9 mouse cellular contexts compared by ENCODE assay signal in the genomic region with DNA sequence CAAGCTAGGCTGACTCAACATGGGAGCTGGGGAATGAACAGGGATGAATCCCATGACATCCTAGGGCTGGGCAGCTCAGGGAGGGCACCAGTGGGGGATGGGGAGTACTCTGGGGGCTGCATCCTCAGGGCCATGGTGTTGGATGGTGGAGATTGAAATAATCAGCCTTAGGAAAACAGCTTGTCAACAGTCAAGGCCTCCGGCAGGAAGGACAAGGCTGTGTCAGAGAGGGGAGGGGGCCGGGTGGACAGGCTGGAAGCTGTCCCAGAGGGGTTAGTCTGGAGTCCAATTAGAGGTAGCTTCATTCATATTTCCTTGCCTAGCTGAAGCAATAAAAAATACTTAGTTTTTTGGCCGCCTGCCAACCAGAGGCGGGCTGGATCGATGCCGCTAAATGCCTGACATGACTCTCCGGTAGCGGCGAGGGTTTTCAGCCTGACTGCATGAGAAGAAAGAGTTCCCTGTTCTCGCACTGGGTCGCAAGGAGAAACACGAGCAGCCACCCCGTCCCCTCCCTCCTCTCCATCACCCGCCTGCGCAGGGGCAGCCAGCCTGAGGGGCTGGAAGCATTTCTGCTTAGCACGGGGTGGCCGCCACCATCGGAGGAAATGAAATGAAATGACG. TPM values are rescaled to one million over a fixed set of nuclear protein-coding genes. Genes with fewer than 3 reads are reported as not detected.
DNase-seq lines count a peak whose midpoint lies in the region; ATAC-seq and TF ChIP-seq lines count a peak whose summit lies in the region.
"Had no signal": no experiment of that assay in that cellular context is flagged by ENCODE, and none has a peak within 500 bp of the region (broad histone marks: within the 10 kb centered on the region; RNA-seq: fewer than 3 reads in every experiment).

No protein-coding gene starts in this region.

- peak; percentile 98 for DNase-seq in Patski (ENCODE audit: low read depth, low spot score)
- DNase-seq in cerebellum, postnatal 10 days, result peak; percentile 77 to 80
- peak; percentile 59 to 74 for DNase-seq in frontal cortex, postnatal 25 days (ENCODE audit: low spot score in 2 of 2)
- peak; percentile 83 to 85 for DNase-seq in layer of hippocampus, postnatal 10 days (ENCODE audit: low spot score in 2 of 2)
- DNase-seq in mesoderm, embryonic 11.5 days (ENCODE audit: low read depth, low spot score), result peak; percentile 90
- DNase-seq in right cerebral cortex, postnatal 36 days (ENCODE audit: low spot score in 2 of 2), result peak; percentile 69 to 74
- no peak for DNase-seq in T-cell, adult 2 months (ENCODE audit: low spot score)

- in situ Hi-C loops in Patski (cut with MboI; ENCODE audit: low pct_unique_long_range_greater_than_20kb), result loop anchor here (5.0 kb wide), 1 partner anchor 388 kb away; no protein-coding TSS in a partner anchor

- H3K9ac ChIP-seq in hindbrain, embryonic 13.5 days, result peak overlapping the region; percentile 56; the same call in 1 of the 2 replicates

- TF ChIP-seq CTCF in Patski (IDR thresholded peaks at IDR 0.05), result no peak

- 6% methylated on average over 19 of the region's 19 CpGs for WGBS in hindbrain, embryonic 13.5 days

- H3K4me3 ChIP-seq in hindbrain, embryonic 13.5 days, result no peak overlapping the region; the same call in 1 of the 2 replicates
- H3K4me3 ChIP-seq: myocyte had no signal

- H3K27me3 ChIP-seq in Patski, result no peaks in the 10 kb centered on the region
- H3K27me3 ChIP-seq in hindbrain, embryonic 13.5 days, result peaks cover 9% of the 10 kb centered on the region; the same call in 1 of the 2 replicates

- POLR2A ChIA-PET in Patski (lab: Charles Lee), result interaction anchor here (0.6 to 3.2 kb wide), 7 partner anchors 28 to 293 kb away, joined by 3 to 16 read pairs (median 6); a partner anchor contains a TSS

- H3K4me2 ChIP-seq in hindbrain, embryonic 13.5 days, result peak overlapping the region; percentile 45

- CTCF ChIA-PET in Patski (lab: Charles Lee), result interaction anchor here (0.7 to 1.7 kb wide), 6 partner anchors 27 to 290 kb away, joined by 3 to 6 read pairs (median 3); no protein-coding TSS in a partner anchor

- ATAC-seq in Patski, result peak; percentile 48
- peak; percentile 86 for ATAC-seq in hindbrain, embryonic 13.5 days (ENCODE audit: low FRiP score)

- peaks cover 79% of the 10 kb centered on the region for H3K4me1 ChIP-seq in hindbrain, embryonic 13.5 days (replicated peaks)

- H3K27ac ChIP-seq in hindbrain, embryonic 13.5 days, result peak overlapping the region; percentile 93

- H3K36me3 ChIP-seq in hindbrain, embryonic 13.5 days, result peaks cover 73% of the 10 kb centered on the region

- H3K9me3 ChIP-seq in hindbrain, embryonic 13.5 days, result no peaks in the 10 kb centered on the region

RNA-seq across cellular contexts. Expression of a gene that starts 32.9 kb away (rescaled TPM):
- 101 TPM for polyA plus RNA-seq in Patski (2021)
- polyA plus RNA-seq in hindbrain, embryonic 13.5 days (2015; fragmentation: Nextera tagmentation; extraction: Ambion mirVana), result 31.0 and 32.3 TPM in 2 replicates
- 10 to 100 TPM; 63.2 to 72.5 TPM for total RNA-seq in layer of hippocampus, postnatal 10 days (2021)
